Mouse (Mus musculus) natural killer cell, adult 2 months (primary cell): ENCODE measurements around the gene Usp51.
A peak's percentile ranks its signal among the peaks of the same experiment; 100 is the strongest.
"Not testable (repeated sequence)": the region's sequence is repeated elsewhere in the genome, so short reads cannot be mapped to it uniquely, and the experiment has no call there.

ENCODE experiments used
- DNase-seq, 2 experiments: peaks; one replicate each; pipeline ENCODE4 v3.0.0; 2022; ENCODE audit warnings: low spot score in 2 of 2

Usp51 gene

GRCm38 (mm10) chrX:153006387-153006841 lies at the start of gene Usp51:
Gene Usp51, plus strand, starts transcription at chrX:153006469.
- peak in 1 of 2 experiments; percentile 1 for DNase-seq

DNA sequence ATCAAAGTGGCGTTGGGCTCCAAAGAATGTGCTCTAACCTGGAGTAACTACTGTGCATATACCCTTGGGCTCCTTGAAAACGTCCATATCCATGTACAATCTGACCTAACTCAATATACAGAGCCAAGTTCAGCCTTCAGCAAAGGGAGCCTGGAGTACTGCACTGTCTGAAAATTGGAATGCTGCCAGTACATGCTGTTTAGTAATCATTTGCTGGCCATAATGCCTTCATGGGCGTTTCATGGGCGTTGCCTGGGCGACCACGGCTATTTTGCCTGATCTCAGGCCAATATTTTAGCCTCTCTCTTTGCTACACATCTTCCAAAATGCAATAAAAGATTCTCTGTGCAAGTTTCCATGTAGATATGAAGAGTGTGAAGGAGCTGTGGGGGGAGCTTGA lies 36.7 kb upstream of the Usp51 start:
- no peak for DNase-seq

- DNase-seq: not testable (repeated sequence)
Observed at GRCm38 (mm10) chrX:152973476-152974203, 32.6 kb upstream of the Usp51 start.

DNA sequence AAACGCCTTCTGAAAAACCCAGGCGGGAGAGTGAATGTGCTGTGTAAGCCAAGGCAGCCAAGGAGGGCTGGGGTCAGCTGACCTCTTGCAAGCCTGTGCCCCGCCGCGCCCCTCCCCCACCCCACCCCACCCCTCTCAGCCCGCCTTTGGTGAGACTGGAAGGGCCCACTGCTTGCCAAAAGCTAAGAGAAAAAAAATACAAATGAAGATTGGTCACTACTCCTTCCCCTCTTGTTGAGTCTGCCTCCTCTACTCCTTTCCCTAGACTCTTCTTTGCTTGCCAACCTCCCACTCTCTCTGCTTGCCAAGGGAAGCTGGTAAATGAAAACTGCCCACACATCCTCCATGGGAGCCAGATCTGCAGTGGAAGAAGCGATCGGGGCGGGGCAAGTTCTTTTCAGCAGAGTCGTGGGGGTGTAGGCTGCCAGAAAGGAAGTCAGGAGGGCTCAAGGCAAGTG lies 32.0 kb upstream of the Usp51 start:
- peak in 1 of 2 experiments; percentile 5 for DNase-seq

GRCm38 (mm10) chrX:152976538-152976937 lies 29.7 kb upstream of the Usp51 start:
- no peak for DNase-seq

DNA sequence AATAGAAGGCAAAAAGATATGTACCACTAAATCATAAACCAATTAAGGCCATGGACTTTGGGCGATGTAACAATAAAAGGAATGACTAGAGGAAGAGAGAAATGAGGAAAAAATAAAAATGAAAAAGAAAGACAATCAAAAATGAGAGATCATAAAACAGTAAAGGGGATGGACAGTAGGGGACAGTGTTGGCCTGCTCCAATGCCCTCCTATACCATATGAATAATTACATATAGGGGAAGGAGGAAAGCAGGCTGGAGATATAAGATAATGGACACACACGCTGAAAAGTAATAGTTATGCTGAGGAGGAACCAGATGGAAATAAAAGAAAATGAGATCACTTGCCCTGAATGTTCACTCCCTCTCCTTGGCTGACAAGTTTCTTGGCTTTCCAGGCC lies 21.3 kb upstream of the Usp51 start:
- DNase-seq: no peak

GRCm38 (mm10) chrX:152989852-152990251 lies 16.4 kb upstream of the Usp51 start:
- DNase-seq: not testable (repeated sequence)

DNA sequence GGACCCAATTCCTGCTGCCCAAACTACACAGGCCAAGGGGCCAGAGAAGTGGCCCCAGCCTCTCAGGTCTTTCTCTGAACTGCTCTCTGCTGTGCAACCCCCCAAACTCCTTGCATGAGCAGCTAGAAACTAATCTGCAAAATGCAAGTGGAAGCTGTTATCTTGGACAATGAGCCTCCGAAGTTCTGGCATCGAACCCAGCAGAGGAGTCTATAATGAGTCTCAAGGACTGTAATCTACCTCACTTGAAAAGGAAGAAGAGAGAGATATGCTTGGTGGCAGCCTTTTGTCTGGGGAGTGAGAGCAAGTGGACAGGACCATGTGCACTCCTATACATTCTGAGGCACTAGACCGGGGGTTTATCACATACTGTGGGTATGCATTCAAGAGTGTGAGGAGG lies 10.2 kb upstream of the Usp51 start:
- not testable (repeated sequence) for DNase-seq

DNA sequence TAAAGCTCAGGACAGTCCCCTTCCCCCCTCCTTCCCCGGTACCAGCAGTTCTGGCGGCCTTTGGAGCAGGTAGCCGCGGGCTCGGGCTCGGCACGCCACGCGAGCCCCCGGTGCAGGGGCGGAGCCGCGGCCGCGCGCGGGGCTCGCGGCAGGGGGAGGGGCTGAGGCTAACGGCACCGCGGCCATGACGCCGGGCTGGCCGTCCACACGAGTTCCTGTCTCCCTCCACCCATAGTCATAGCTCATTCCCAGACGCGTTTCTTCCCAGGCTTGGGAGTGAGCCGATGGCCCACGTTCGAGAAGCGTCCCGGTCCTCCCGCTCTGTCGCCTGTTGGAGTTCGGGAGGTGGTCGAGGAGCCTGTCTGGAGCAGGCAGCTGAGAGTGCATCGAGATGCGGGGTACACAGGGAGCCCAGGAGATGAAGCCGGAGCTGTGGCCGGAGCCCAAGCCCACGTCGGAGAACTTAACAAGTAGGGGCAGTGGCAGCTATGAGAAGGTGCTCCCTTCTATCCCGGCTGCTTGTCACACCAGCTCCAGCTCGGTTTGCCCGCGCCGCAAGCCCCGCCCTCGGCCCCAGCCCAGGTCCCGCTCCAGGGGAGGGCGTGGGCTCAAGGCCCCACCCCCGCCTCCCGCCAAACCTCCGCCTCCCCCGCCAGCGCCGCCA lies 884 bp downstream of the Usp51 start:
- peak in 1 of 2 experiments; percentile 2 for DNase-seq

GRCm38 (mm10) chrX:153007685-153008047 lies 1.4 kb downstream of the Usp51 start:
- no peak for DNase-seq

DNA sequence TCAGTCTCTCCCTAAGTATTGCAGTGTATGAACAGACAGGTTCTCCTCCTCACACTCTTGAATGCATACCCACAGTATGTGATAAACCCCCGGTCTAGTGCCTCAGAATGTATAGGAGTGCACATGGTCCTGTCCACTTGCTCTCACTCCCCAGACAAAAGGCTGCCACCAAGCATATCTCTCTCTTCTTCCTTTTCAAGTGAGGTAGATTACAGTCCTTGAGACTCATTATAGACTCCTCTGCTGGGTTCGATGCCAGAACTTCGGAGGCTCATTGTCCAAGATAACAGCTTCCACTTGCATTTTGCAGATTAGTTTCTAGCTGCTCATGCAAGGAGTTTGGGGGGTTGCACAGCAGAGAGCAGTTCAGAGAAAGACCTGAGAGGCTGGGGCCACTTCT lies 19.0 kb downstream of the Usp51 start:
- DNase-seq: not testable (repeated sequence)

DNA sequence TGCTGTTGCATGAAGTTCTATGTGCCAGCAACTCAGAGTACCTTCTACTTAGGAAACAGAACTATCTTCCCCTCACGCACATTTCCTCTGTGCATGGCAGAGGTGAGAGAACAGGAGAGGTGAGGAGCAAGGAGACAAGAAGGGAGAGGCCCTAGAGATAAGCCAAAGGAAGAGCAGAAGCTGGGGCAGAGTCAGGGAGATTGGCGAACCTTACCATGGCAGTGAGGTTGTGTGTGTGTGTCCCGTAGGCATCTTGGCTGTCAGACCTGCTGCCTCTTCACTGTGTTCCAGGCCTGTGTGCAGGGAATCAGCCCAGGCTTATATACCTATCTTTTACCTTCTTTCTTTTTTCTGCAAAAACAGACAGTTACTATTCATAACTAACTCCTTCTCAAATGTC lies 19.4 kb downstream of the Usp51 start:
- DNase-seq: not testable (repeated sequence)

DNA sequence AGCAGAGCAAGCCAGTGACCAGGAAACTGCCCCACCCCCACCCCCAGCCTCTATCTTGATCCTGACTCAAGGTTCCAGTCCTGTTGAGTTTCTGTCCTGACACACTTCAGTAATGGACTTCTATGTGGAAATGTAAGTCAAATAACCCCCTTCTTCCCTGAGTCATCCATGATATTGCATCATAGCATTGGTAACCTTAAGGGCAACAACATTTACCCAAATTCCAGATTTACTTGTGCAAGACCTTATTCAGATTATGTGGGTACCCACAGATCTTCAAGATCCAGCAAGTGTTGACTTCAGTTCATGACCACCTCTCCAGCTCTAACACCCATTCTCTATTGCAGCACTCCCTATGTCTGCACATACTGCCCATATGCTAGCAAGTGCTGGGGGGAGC lies 25.3 kb downstream of the Usp51 start:
- not testable (repeated sequence) for DNase-seq

- DNase-seq: peak in 1 of 2 experiments; percentile 12
Observed at GRCm38 (mm10) chrX:153037087-153037971, 31.1 kb downstream of the Usp51 start, which contains the start of gene Mageh1. Gene Mageh1, minus strand, starts transcription at chrX:153037575.

GRCm38 (mm10) chrX:153037972-153038744 lies 31.9 kb downstream of the Usp51 start:
- DNase-seq: not testable (repeated sequence)
